Mouse (Mus musculus) CH12.LX (cell line): ENCODE data around the gene Tacc2. TPM values are rescaled to one million over a fixed set of nuclear protein-coding genes. Genes with fewer than 3 reads are reported as not detected.

ENCODE experiments used
- DNase-seq: peaks from one replicate; pipeline ENCODE4 v3.0.0-alpha.2; 2013; ENCODE audit errors: extremely low read depth
- H3K27ac ChIP-seq: 2 replicates; pipeline ENCODE4 v1.5.1; 2012; ENCODE audit warnings: low read depth, mild to moderate bottlenecking, control low read depth, moderate library complexity; ENCODE audit not compliant: insufficient read depth
- H3K27me3 ChIP-seq: replicated peaks from 2 replicates; pipeline ENCODE3; 2012; ENCODE audit warnings: inconsistent platforms
- H3K36me3 ChIP-seq, 2 experiments: replicated peaks in 1 of 2; 2 replicates each; pipeline versions ENCODE3 to v1.6.1; 2012; ENCODE audit warnings: inconsistent platforms in 1 of 2, low read length in 1 of 2, mild to moderate bottlenecking in 1 of 2, mixed read lengths in 1 of 2, moderate library complexity in 1 of 2; ENCODE audit not compliant: control insufficient read depth in 1 of 2, insufficient read depth in 1 of 2
- H3K4me1 ChIP-seq, 2 experiments: 2 replicates each; pipeline ENCODE4 v1.6.1; 2012; ENCODE audit warnings: inconsistent platforms in 1 of 2, moderate library complexity in 1 of 2; ENCODE audit not compliant: insufficient read depth in 2 of 2, control insufficient read depth in 1 of 2
- H3K4me2 ChIP-seq: 2 replicates; pipeline ENCODE4 v1.6.1; 2012; ENCODE audit warnings: low read depth, mild to moderate bottlenecking, control low read depth; ENCODE audit not compliant: poor library complexity, insufficient read depth, severe bottlenecking
- H3K4me3 ChIP-seq, 3 experiments: fragments of 150-350 bp in 1 of 3; sonication (generic) in 1 of 3; replicated peaks in 1 of 3; 2 replicates each; pipeline versions ENCODE3 to v1.5.1; 2011 to 2012; ENCODE audit warnings: low read depth in 2 of 3, low read length in 2 of 3, mild to moderate bottlenecking in 2 of 3, moderate library complexity in 2 of 3, control low read depth in 1 of 3, improper control_type of control experiment in 1 of 3, inconsistent platforms in 1 of 3, mixed read lengths in 1 of 3; ENCODE audit not compliant: poor library complexity in 1 of 3
- H3K79me2 ChIP-seq: replicated peaks from 2 replicates; pipeline ENCODE4 v1.6.1; 2012; ENCODE audit warnings: mild to moderate bottlenecking, moderate library complexity; ENCODE audit not compliant: control insufficient read depth, poor library complexity, insufficient read depth, severe bottlenecking; ENCODE audit errors: extremely low read depth
- H3K9ac ChIP-seq: 2 replicates; pipeline ENCODE4 v1.6.1; 2012; ENCODE audit warnings: low read depth, mild to moderate bottlenecking, control low read depth, moderate library complexity; ENCODE audit not compliant: insufficient read depth
- H3K9me3 ChIP-seq: replicated peaks from 2 replicates; pipeline ENCODE3; 2012; ENCODE audit warnings: low read length, inconsistent platforms, mixed read lengths
- BHLHE40 ChIP-seq: IDR thresholded peaks from 2 replicates; pipeline ENCODE4 v1.6.1; 2011; ENCODE audit warnings: mild to moderate bottlenecking, low read depth, low read length, improper control_type of control experiment
- CHD1 ChIP-seq: IDR thresholded peaks from 2 replicates; pipeline ENCODE4 v1.6.1; 2012; ENCODE audit warnings: low read depth, low read length, improper control_type of control experiment, inconsistent platforms
- CTCF ChIP-seq, 2 experiments: IDR thresholded peaks in 1 of 2; conservative IDR thresholded peaks in 1 of 2; 2 replicates each; pipeline ENCODE4 v1.5.1; 2011 to 2012; ENCODE audit warnings: low read depth in 2 of 2, low read length in 2 of 2, improper control_type of control experiment in 1 of 2, inconsistent platforms in 1 of 2, mild to moderate bottlenecking in 1 of 2, moderate library complexity in 1 of 2
- ELF1 ChIP-seq: IDR thresholded peaks from 2 replicates; pipeline ENCODE4 v1.6.1; 2014; ENCODE audit warnings: low read depth, mild to moderate bottlenecking, inconsistent platforms, low read length, improper control_type of control experiment
- EP300 ChIP-seq: IDR thresholded peaks from 2 replicates; pipeline ENCODE4 v1.6.1; 2011; ENCODE audit warnings: low read length, improper control_type of control experiment
- KAT2A ChIP-seq: IDR thresholded peaks from 2 replicates; pipeline ENCODE4 v1.6.1; 2012; ENCODE audit warnings: low read length, improper control_type of control experiment, inconsistent platforms; ENCODE audit not compliant: insufficient replicate concordance
- MAFK ChIP-seq: IDR thresholded peaks from 2 replicates; pipeline ENCODE4 v1.6.1; 2011; ENCODE audit warnings: low read length, improper control_type of control experiment; ENCODE audit not compliant: insufficient replicate concordance
- MEF2A ChIP-seq: IDR thresholded peaks from 2 replicates; pipeline ENCODE4 v1.6.1; 2014; ENCODE audit warnings: low read depth, mild to moderate bottlenecking, inconsistent platforms, low read length, improper control_type of control experiment, borderline replicate concordance
- MXI1 ChIP-seq: IDR thresholded peaks from 2 replicates; pipeline ENCODE4 v1.6.1; 2011; ENCODE audit warnings: mild to moderate bottlenecking, low read depth, low read length, improper control_type of control experiment
- MYC ChIP-seq: IDR thresholded peaks from 2 replicates; pipeline ENCODE4 v1.6.1; 2011; ENCODE audit warnings: low read depth, mild to moderate bottlenecking, improper control_type of control experiment, low read length
- NELFE ChIP-seq: IDR thresholded peaks from 2 replicates; pipeline ENCODE4 v1.6.1; 2011; ENCODE audit warnings: low read depth, low read length, improper control_type of control experiment
- NRF1 ChIP-seq: IDR thresholded peaks from 2 replicates; pipeline ENCODE4 v1.6.1; 2014; ENCODE audit warnings: low read depth, mild to moderate bottlenecking, inconsistent platforms, low read length, improper control_type of control experiment, moderate library complexity
- POLR2A ChIP-seq: IDR thresholded peaks from 2 replicates; pipeline ENCODE4 v1.6.1; 2011; ENCODE audit warnings: low read depth, mild to moderate bottlenecking, improper control_type of control experiment, low read length
- RAD21 ChIP-seq: IDR thresholded peaks from 2 replicates; pipeline ENCODE4 v1.6.1; 2011; ENCODE audit warnings: low read depth, mild to moderate bottlenecking, low read length, improper control_type of control experiment, moderate library complexity
- RCOR1 ChIP-seq: conservative IDR thresholded peaks from 2 replicates; pipeline ENCODE4 v1.6.1; 2012; ENCODE audit warnings: low read depth, mild to moderate bottlenecking, inconsistent platforms, low read length, improper control_type of control experiment
- SMC3 ChIP-seq: IDR thresholded peaks from 2 replicates; pipeline ENCODE4 v1.6.1; 2011; ENCODE audit warnings: low read depth, low read length, improper control_type of control experiment
- TBP ChIP-seq: conservative IDR thresholded peaks from 2 replicates; pipeline ENCODE4 v1.6.1; 2011; ENCODE audit warnings: low read depth, low read length, improper control_type of control experiment
- TCF12 ChIP-seq: IDR thresholded peaks from 2 replicates; pipeline ENCODE4 v1.6.1; 2014; ENCODE audit warnings: low read depth, mild to moderate bottlenecking, inconsistent platforms, low read length, improper control_type of control experiment
- UBTF ChIP-seq: IDR thresholded peaks from 2 replicates; pipeline ENCODE4 v1.6.1; 2012; ENCODE audit warnings: low read depth, mild to moderate bottlenecking, inconsistent platforms, low read length, improper control_type of control experiment, moderate library complexity
- USF1 ChIP-seq: IDR thresholded peaks from 2 replicates; pipeline ENCODE4 v1.6.1; 2014; ENCODE audit warnings: low read depth, mild to moderate bottlenecking, inconsistent platforms, low read length, improper control_type of control experiment
- USF2 ChIP-seq: conservative IDR thresholded peaks from 2 replicates; pipeline ENCODE4 v1.6.1; 2011; ENCODE audit warnings: low read depth, low read length, improper control_type of control experiment
- ZKSCAN1 ChIP-seq: IDR thresholded peaks from 2 replicates; pipeline ENCODE4 v1.6.1; 2012; ENCODE audit warnings: low read depth, inconsistent platforms, low read length, improper control_type of control experiment, borderline replicate concordance
- ZMIZ1 ChIP-seq: IDR thresholded peaks from 2 replicates; pipeline ENCODE4 v1.6.1; 2012; ENCODE audit warnings: low read depth, mild to moderate bottlenecking, inconsistent platforms, low read length, improper control_type of control experiment
- dilution Hi-C: fragments of 300-500 bp; cut with MboI; formaldehyde crosslinking; loops from 2 replicates; pipeline ENCODE4 v1.14.3; 2020; ENCODE audit warnings: low sequenced_read_pairs; ENCODE audit not compliant: extremely low pct_unique_long_range_greater_than_20kb, extremely low pct_ligation_motif_present
- in situ Hi-C: fragments of 300-500 bp; cut with MboI; formaldehyde crosslinking; loops from 3 replicates; pipeline ENCODE4 v1.14.3; 2019; ENCODE audit warnings: low sequenced_read_pairs, low pct_ligation_motif_present, low pct_unique_long_range_greater_than_20kb, mixed read lengths
- polyA plus RNA-seq: library from polyadenylated mRNA; unstranded; fragments of >175 nt; gene quantifications from 2 replicates; pipeline ENCODE4 v1.2.1, GENCODE M21; 2012; ENCODE audit warnings: low read depth; ENCODE audit not compliant: insufficient read length
- total RNA-seq, 2 experiments: library from RNA; depleted of rRNA; stranded (reverse); fragments of 300-350 nt in 1 of 2; fragments of >200 nt in 1 of 2; gene quantifications; 2 replicates each; pipeline ENCODE4 v1.2.3; 2012 to 2014

The Tacc2 gene
- total and polyA plus RNA-seq, 3 experiments, result 0.13 to 0.41 TPM; not detected in 1

DNA sequence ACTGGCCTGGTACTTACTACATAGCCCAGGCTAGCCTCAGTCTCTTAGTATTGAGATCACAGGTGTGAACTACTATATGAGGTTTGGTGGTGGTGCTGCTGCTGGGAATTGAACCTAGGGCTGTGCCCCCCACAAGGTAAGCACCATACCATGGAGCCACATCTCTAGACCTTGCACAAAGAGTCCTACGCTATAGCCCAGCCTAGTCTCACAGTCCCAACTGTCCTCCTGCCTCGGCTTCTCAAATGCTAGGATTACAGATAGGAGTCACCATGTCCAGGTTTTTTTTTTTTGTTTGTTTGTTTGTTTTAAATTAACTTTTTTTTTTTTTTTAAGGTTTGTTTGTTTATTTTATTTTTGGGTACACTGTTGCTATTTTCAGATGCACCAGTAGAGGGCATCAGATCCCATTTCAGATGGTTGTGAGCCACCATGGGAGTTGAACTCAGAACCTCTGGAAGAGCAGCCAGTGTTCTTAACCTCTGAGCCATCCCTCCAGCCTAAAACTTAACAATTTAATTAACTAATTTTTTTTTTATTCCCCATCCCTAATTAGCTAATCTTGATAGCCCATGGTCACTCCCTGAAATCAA, 157.1 kb downstream of the Tacc2 start:
- in situ Hi-C loops (no loop called here), dilution Hi-C loops (no loop called here)
- no peak for DNase-seq
- TF ChIP-seq SMC3 (no peak; the same call in 1 of the 2 replicates), CHD1 (no peak), NELFE (no peak), CTCF (conservative IDR thresholded peaks at IDR 0.05 in 1 of 2, IDR thresholded peaks at IDR 0.05 in 1 of 2; ENCODE audit: low read depth in 2 of 2, low read length in 2 of 2) (peak; percentile 10 to 47; a peak in 2 of 4 replicates), POLR2A (no peak)
- H3K9ac ChIP-seq, result no peak overlapping the region
- no peak overlapping the region for H3K27ac ChIP-seq
- H3K27me3 ChIP-seq, result peaks cover 69% of the 10 kb centered on the region
- no peak overlapping the region for H3K4me2 ChIP-seq
- no peaks in the 10 kb centered on the region for H3K36me3 ChIP-seq
- H3K9me3 ChIP-seq, result peaks cover 2% of the 10 kb centered on the region
- H3K4me3 ChIP-seq, result no peak overlapping the region
- H3K79me2 ChIP-seq, result no peaks in the 10 kb centered on the region
- H3K4me1 ChIP-seq, result no peaks in the 10 kb centered on the region

DNA sequence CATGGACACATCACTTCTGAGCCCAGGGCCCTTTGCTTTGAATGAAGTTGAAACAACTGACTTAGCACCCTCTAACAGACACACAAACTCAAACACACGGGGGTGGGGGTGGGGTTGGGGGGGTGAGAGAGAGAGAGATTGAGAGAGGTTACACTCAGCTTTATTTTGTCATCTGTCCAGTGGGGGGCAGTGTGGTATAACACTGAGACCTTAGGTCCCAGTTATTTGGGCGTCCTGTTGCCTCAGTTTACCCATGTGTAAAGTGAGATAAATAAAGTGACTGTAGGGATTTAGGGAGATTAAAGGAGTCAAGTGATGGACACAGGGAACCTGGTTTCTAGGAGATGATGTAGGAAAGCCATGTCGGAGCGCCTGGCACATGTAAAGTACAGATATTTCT, 163.9 kb downstream of the Tacc2 start:
- no peaks in the 10 kb centered on the region for H3K79me2 ChIP-seq
- peaks cover 3% of the 10 kb centered on the region in 2 experiments; a peak in 1 of 4 replicates for H3K4me1 ChIP-seq
- H3K9ac ChIP-seq, result no peak overlapping the region
- H3K36me3 ChIP-seq, result no peaks in the 10 kb centered on the region
- in situ Hi-C loops (no loop called here), dilution Hi-C loops (no loop called here)
- TF ChIP-seq RAD21 (peak; percentile 26), UBTF (no peak), USF2 (no peak), CTCF (conservative IDR thresholded peaks at IDR 0.05 in 1 of 2, IDR thresholded peaks at IDR 0.05 in 1 of 2; ENCODE audit: low read depth in 2 of 2, low read length in 2 of 2) (peak in 1 of 2 experiments; percentile 49; a peak in 2 of 4 replicates), RCOR1 (no peak), SMC3 (0 out of 2 replicates have a peak, but pooled peaks have one; percentile 5)
- H3K9me3 ChIP-seq, result peaks cover 3% of the 10 kb centered on the region
- no peak overlapping the region for H3K4me3 ChIP-seq
- no peak overlapping the region for H3K27ac ChIP-seq
- no peak overlapping the region for H3K4me2 ChIP-seq
- peaks cover 63% of the 10 kb centered on the region for H3K27me3 ChIP-seq
- no peak for DNase-seq

DNA sequence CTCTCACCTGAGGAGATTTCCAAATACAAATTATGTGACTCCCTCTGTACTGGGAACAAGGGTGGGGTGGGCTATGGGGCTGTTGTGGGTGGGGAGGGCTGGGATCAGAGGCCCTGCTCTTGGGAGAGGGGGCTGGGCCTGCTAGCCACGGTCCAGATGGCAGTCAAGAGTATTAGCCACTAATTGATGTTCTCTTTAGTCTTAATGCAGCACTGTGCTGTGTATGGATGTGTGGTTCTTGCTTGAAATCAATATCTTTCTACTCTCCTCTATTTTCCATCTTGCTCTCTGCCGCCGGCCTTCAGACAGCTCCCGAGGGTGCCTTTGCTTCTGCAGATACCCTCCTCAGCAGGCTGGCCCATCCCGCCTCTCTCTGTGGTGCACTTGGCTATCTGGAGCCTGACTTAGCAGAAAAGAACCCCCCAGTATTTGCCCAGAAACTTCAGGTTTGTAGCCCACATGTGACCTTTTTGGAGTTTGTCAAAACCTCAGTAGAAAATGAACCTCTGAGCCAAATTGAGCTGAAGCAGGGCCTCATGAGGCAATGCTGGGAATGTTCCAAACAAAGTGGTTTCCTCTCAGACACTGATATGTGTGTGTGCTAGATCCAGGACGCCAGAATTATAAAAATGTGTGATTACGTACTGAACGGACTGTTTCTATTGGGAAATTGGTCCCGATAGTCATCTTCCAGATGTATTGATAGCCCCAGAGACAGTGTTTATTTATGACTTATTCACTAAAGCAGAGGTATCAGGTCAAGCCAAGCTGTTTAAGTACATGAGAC, 166.2 kb downstream of the Tacc2 start:
- DNase-seq, result no peak
- Histone ChIP-seq H3K4me1 (peaks cover 3% of the 10 kb centered on the region in 2 experiments; a peak in 1 of 4 replicates), H3K27me3 (peaks cover 51% of the 10 kb centered on the region), H3K79me2 (no peaks in the 10 kb centered on the region), H3K27ac (no peak overlapping the region), H3K9me3 (peaks cover 3% of the 10 kb centered on the region), H3K36me3 (no peaks in the 10 kb centered on the region), H3K4me3 (no peak overlapping the region), H3K4me2 (no peak overlapping the region), H3K9ac (no peak overlapping the region)
- in situ Hi-C loops (no loop called here), dilution Hi-C loops (no loop called here)
- no peak for TF ChIP-seq POLR2A
- no peak for TF ChIP-seq NRF1
- TF ChIP-seq ZKSCAN1, result no peak
- no peak for TF ChIP-seq NELFE
- no peak for TF ChIP-seq TBP
- TF ChIP-seq ELF1, result no peak
- no peak for TF ChIP-seq MEF2A
- TF ChIP-seq EP300, result no peak
- TF ChIP-seq BHLHE40, result no peak
- no peak for TF ChIP-seq KAT2A
- TF ChIP-seq CTCF (conservative IDR thresholded peaks at IDR 0.05 in 1 of 2, IDR thresholded peaks at IDR 0.05 in 1 of 2; ENCODE audit: low read depth in 2 of 2, low read length in 2 of 2), result no peak
- no peak for TF ChIP-seq MXI1
- no peak for TF ChIP-seq TCF12
- TF ChIP-seq USF1, result no peak
- TF ChIP-seq MYC, result no peak
- no peak for TF ChIP-seq ZMIZ1
- no peak for TF ChIP-seq MAFK
